Mouse (Mus musculus) embryo, embryonic 10 days (tissue): ENCODE data around the gene Dlg4.
A peak's percentile ranks its signal among the peaks of the same experiment; 100 is the strongest.
"Not testable (repeated sequence)": the region's sequence is repeated elsewhere in the genome, so short reads cannot be mapped to it uniquely, and the experiment has no call there.

Experiments used
- DNase-seq: peaks from one replicate; pipeline ENCODE4 v3.0.0-alpha.2; 2015; ENCODE audit warnings: low spot score

Dlg4 gene

GRCm38 (mm10) chr11:70049366-70049765 is 32.6 kb downstream of the Dlg4 start:
- no peak for DNase-seq

DNA sequence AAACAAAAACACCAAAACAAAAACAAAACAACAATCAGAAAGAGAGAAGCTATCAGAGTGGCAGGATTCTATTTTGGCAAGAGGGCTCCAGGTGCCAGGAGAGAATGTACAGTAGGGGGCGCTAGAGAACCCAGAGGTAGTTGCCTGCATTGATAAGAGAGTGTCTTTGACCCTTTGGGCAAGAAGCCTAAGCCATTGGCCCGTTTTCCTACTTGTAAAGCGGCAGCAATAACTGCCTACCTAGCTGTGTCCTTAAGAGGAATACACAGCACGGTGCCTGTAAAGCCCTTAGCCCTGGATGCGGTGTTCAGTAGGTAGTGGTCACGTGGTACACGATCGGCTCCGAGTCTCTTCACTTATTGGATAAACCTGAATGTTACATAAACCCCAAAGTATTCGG is 33.1 kb downstream of the Dlg4 start:
- DNase-seq = peak; percentile 4

DNA sequence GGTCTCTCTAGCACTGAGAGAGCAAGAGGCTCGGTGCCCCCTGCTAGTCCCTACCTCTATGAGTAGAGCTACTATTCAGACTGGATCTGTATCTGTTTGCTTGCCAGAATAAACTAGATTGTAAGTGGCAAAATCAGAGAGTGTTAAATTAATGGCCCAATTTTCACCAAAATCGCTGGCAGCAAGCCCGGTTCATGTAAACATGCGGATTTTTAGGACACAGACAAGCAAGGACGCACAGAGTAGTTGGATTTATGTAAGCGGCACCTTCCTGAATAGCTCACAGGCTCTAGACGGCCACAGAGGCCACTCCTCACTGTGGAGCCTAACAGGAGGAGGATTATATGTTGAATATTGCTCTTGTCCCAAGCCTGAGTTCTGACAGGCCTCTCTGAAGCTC is 36.4 kb downstream of the Dlg4 start:
- no peak for DNase-seq

GRCm38 (mm10) chr11:70053898-70054570 is 37.3 kb downstream of the Dlg4 start, which contains the start of gene Asgr1:
Asgr1 (plus strand) TSS chr11:70054085.
- no peak for DNase-seq

GRCm38 (mm10) chr11:70055618-70056214 is 39.0 kb downstream of the Dlg4 start:
- DNase-seq = peak; percentile 83

DNA sequence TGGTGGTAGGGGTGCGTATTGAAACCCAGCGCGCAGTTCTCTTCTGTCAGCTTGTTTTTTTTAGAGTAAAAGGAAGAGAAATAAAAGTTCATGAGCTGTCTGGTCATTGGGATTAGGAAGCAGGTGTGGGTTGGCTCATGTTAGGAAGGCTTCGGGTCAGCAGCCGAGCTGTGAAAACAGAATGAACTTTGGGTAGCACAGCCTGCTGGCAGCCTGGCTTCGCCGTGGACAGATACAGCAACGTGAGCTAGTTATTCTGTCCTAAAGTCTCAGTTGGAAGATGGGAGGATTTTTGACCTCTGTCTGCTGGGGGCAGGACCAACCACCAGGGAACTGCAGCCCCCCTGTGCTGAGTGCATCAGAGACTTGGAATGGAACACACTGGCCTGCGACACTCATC is 41.1 kb downstream of the Dlg4 start:
- DNase-seq = no peak

DNA sequence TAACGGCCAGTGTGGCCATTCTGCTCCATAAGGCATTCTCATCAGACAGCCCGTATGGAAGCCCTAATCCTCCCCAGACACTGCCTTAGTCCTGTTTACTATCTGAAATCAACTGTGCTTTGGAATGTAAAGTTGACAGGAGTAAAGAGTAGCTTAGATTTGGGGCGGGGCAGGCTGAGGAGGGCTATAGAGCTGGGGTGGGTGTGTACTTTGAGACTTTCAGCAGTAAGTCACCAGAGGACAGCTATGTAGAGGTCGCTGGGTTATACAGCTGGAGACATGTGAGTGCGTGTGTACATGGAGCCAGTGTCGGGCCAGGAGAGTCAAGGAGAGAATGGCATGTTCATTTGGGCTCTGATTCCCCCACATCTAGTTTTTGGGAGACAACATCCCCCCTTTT is 43.2 kb downstream of the Dlg4 start:
- DNase-seq = no peak

- DNase-seq = no peak
These were observed 46.3 kb downstream of the Dlg4 start for GRCm38 (mm10) chr11:70063053-70063452.

- no peak for DNase-seq
These were observed 50.0 kb downstream of the Dlg4 start for GRCm38 (mm10) chr11:70066701-70067100.

DNA sequence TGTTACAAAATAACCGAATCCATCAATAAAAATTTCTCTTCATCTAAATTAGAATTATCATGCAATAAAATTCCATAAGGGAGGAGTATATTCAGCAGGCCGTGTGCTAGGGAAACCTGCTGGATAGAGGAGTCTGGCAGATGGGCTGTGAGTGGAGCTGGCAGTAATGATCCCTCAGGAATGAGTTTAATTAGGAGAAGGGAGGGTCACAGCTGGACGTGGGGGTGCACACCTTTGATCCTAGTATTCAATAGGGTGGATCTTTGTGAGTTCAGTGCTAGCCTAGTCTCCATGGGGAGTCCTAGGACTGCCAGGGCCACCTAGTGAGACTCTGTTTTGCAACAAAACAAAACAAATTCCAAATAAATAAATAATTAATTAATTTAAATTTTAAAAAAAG is 51.5 kb downstream of the Dlg4 start:
- DNase-seq = no peak

GRCm38 (mm10) chr11:70070057-70070456 is 53.3 kb downstream of the Dlg4 start:
- DNase-seq = no peak

GRCm38 (mm10) chr11:70070603-70071002 is 53.9 kb downstream of the Dlg4 start:
- DNase-seq = not testable (repeated sequence)

- peak; percentile 94 for DNase-seq
These were observed 57.8 kb downstream of the Dlg4 start for GRCm38 (mm10) chr11:70074379-70075071.

DNA sequence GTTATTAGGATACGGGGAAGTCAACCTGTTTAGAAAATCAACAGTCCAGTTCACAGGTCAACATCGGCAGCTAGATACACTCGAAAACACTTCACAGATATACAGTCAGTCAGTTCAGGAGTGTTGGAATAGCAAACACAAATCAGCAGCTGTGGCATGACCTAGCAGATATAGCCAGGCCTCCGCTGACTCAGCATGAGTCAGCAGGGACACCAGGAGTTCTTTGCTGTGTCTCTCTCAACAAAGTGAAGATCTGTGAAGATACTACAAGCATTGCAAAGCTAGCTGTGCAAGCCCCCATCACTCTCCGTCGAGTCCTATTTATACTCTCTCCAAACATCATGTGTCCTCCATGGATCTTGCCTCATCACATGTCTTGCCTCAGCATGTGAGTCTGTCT is 58.8 kb downstream of the Dlg4 start:
- DNase-seq = no peak

GRCm38 (mm10) chr11:70077441-70077840 is 60.7 kb downstream of the Dlg4 start:
- DNase-seq = no peak

DNA sequence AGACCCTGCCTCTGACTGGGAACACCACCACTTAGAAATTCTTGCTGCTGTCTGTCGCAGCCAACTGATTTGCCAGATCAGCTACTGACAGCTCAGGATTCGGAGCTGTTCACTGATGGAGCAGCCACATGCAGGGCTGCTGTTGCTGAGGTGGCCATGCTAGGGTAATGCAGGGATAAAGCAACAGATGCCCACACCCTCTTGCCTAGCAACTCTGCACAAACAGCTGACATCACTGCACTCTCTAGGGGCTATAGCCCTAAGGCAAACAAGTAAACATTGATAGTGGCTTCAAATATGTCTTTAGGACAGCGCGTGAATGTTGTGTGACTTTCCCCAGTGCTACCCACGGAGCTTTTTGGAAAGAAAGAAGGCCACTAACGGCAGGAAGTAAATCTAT is 62.4 kb downstream of the Dlg4 start:
- no peak for DNase-seq

DNA sequence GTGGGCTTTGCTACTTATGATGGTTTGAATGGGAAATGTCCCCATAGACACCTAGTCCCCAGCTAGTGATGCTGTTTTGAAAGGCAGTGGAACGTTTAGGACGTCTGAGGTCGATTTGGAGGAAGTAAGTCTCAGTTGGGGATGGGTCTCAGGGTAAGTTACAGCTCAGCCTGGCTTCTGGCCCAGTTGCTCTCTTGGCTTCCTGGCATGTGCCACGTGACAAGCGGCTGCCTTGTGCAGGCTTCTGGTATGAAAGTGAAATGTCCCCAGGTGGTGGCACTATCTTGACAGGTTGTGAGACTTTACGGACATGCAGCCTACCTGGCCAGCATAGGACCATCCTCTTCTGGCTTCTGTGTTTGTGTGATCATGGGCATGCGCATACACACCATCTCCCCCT is 63.2 kb downstream of the Dlg4 start:
- no peak for DNase-seq

GRCm38 (mm10) chr11:70080803-70081590 is 64.3 kb downstream of the Dlg4 start:
- DNase-seq = no peak

DNA sequence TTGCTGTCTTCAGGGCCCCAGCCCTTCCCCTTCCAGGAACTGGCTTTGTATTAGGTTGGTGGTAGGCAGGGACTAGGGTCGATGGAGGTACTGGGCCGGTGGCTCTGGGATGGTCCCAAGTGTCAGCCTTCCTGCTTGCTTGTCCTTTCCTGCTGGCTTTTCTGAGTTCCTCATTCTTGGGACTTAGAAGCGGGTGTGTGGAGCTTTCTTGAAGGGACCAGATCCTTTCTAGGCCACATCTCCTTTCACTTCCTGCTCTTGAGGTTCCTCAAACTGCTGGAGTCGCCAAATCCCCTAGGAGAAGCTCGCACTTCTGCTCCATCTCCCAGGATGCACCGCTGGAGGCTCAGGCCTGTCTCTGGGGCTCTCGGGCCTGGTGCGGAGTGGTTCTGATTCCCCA is 67.8 kb downstream of the Dlg4 start:
- DNase-seq = no peak

DNA sequence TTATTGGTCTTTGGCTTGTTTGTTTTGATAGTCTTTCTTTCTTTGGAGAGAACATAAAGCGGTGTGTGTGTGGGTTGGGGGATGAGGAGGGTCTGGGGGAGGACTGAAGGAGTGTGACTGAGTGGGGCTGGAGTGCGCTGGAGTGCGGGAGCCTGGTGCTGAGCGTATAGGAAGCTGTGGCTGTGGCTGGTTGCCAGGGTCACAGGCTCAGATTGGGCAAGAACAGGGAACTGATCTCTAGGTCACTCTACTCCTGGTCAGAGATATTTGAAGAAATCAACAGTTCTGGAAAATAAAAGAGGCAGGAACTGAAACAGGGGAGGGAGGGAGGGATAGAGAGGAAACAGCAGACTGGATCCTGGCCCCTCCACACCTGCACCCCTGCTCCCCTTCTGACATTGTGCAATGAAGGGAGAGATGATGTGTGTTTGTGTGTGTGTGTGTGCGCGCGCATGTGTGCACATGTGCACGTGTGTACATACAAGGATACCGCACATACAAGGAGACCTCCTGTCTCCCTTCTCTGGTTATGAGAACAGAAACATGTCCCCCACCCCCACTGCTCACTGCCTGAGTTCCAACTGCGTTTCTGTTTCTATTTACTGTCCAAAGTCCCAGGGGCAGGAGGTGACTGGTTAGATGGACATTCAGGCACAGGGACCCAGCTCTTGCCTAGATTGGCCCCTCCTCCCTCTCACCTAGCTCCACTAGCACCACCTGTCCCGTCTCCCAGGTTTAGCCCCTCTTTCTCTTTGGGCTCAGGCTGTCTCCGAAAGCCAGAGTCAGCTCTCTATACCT is 75.4 kb downstream of the Dlg4 start, which contains the start of gene Asgr2:
Asgr2 (plus strand) TSS at position 659 of the 798 bp plus-strand sequence.
- no peak for DNase-seq
